Mouse (Mus musculus) myocyte (in vitro differentiated cells): ENCODE measurements around the gene Dpagt1.

Experiments
- E2F4 ChIP-seq: IDR thresholded peaks from one replicate; pipeline ENCODE4 v1.6.1; 2011; ENCODE audit warnings: mild to moderate bottlenecking, control low read depth, moderate library complexity; ENCODE audit not compliant: insufficient read depth
- MAX ChIP-seq: IDR thresholded peaks from one replicate; pipeline ENCODE4 v1.6.1; 2011; ENCODE audit warnings: low read depth, mild to moderate bottlenecking, control low read depth
- MYOD1 ChIP-seq, 3 experiments: IDR thresholded peaks; one replicate each; pipeline ENCODE4 v1.6.1; 2011; ENCODE audit warnings: control low read depth in 2 of 3, low read depth in 2 of 3, mild to moderate bottlenecking in 2 of 3, moderate library complexity in 1 of 3; ENCODE audit not compliant: insufficient read length in 2 of 3, control insufficient read depth in 1 of 3
- MYOG ChIP-seq, 3 experiments: IDR thresholded peaks; one replicate each; pipeline ENCODE4 v1.6.1; 2011; ENCODE audit warnings: control low read depth in 2 of 3, low read depth in 2 of 3, mild to moderate bottlenecking in 2 of 3; ENCODE audit not compliant: insufficient read length in 2 of 3, control insufficient read depth in 1 of 3, insufficient read depth in 1 of 3
- POLR2A ChIP-seq: IDR thresholded peaks from one replicate; pipeline ENCODE4 v1.6.1; 2011; ENCODE audit warnings: low read depth, mild to moderate bottlenecking, control low read depth, moderate library complexity; ENCODE audit not compliant: insufficient read length
- TCF12 ChIP-seq: IDR thresholded peaks from one replicate; pipeline ENCODE4 v1.6.1; 2011; ENCODE audit warnings: mild to moderate bottlenecking, control low read depth; ENCODE audit not compliant: poor library complexity, insufficient read depth, severe bottlenecking

DNA sequence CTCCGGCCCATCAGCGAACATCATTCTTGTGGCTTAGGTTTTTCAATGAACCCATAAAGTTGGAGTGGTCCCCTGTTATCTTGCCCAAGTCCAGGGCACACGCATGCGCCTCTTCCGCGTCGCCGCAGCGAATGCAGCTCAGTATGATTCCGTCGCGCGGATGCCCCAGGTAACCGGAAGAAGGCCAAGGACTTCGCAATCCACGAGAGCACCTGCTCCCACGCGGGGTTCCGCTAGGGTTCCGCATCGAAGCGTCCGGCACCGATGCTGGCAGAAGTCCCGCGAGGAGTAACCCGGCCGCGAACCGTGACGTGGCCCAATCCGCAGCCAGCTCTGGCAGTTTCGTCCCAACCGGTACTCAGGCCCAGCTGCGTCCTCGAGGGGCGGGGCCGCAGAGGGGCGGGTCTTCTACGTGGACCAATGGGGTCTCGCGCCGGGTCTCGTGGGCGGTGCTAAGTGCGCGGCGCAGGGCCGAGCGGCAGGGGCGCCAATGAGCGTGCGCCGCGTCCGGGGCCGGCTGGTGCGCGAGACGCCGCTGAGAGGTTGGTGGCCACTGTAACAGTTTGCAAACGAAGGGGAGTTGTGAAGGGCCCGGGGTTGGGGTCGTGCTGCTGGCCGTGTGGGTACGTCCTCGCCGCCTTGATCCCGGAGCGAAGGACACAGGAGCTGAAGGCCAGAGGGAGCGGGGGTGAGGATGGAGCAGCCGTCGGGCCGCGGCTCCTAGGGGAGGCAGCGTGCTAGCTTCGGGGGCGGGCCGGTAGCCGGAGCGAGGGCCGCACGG, 53.4 kb downstream of the Dpagt1 start, which contains the start of gene Hyou1:
- TF ChIP-seq POLR2A (peak; percentile 76), MYOG (IDR thresholded peaks at IDR 0.05; ENCODE audit: control insufficient read depth in 1 of 3, insufficient read depth in 1 of 3, insufficient read length in 2 of 3, low read depth in 2 of 3) (peak in 2 of 3 experiments; percentile 6 to 61), MYOD1 (IDR thresholded peaks at IDR 0.05; ENCODE audit: control insufficient read depth in 1 of 3, insufficient read length in 2 of 3, low read depth in 2 of 3) (peak in 2 of 3 experiments; percentile 29 to 62), MAX (no peak), E2F4 (no peak), TCF12 (no peak)
